Mouse (Mus musculus) kidney, postnatal 36 days (tissue): Measurements from ENCODE around the gene Zbtb20.

Source experiments
- DNase-seq, 2 experiments: peaks; one replicate each; pipeline ENCODE4 v3.0.0; 2021 to 2022; ENCODE audit warnings: mixed read lengths in 2 of 2

Gene Zbtb20

GRCm38 (mm10) chr16:43217336-43218006 is 341.8 kb downstream of the Zbtb20 start:
- DNase-seq = no peak

- no peak for DNase-seq
Observed at GRCm38 (mm10) chr16:43219367-43219766, 343.7 kb downstream of the Zbtb20 start.

- no peak for DNase-seq
Observed at GRCm38 (mm10) chr16:43221313-43221712, 345.6 kb downstream of the Zbtb20 start.

GRCm38 (mm10) chr16:43230253-43230652 is 354.6 kb downstream of the Zbtb20 start:
- no peak for DNase-seq

GRCm38 (mm10) chr16:43234249-43234648 is 358.6 kb downstream of the Zbtb20 start:
- no peak for DNase-seq

- DNase-seq = peak; percentile 16 to 17
Observed at GRCm38 (mm10) chr16:43235317-43235716, 359.6 kb downstream of the Zbtb20 start.

- peak; percentile 45 to 57 for DNase-seq
Observed at GRCm38 (mm10) chr16:43235721-43236159, 360.1 kb downstream of the Zbtb20 start.

GRCm38 (mm10) chr16:43237551-43237950 is 361.9 kb downstream of the Zbtb20 start:
- peak in 1 of 2 experiments; percentile 16 for DNase-seq

GRCm38 (mm10) chr16:43247026-43247425 is 371.3 kb downstream of the Zbtb20 start:
- peak; percentile 35 to 51 for DNase-seq

- no peak for DNase-seq
Observed at GRCm38 (mm10) chr16:43253077-43253476, 377.4 kb downstream of the Zbtb20 start.

- DNase-seq = no peak
Observed at GRCm38 (mm10) chr16:43253746-43254145, 378.1 kb downstream of the Zbtb20 start.

GRCm38 (mm10) chr16:43256191-43256899 is 380.7 kb downstream of the Zbtb20 start:
- DNase-seq = no peak

GRCm38 (mm10) chr16:43256900-43257281 is 381.2 kb downstream of the Zbtb20 start:
- DNase-seq = no peak

- peak; percentile 38 to 48 for DNase-seq
Observed at GRCm38 (mm10) chr16:43259466-43259865, 383.8 kb downstream of the Zbtb20 start.

- no peak for DNase-seq
Observed at GRCm38 (mm10) chr16:43260862-43261261, 385.2 kb downstream of the Zbtb20 start.

- DNase-seq = no peak
Observed at GRCm38 (mm10) chr16:43274057-43274595, 398.4 kb downstream of the Zbtb20 start.

GRCm38 (mm10) chr16:43276764-43277163 is 401.1 kb downstream of the Zbtb20 start:
- no peak for DNase-seq

GRCm38 (mm10) chr16:43286319-43286718 is 410.6 kb downstream of the Zbtb20 start:
- DNase-seq = peak in 1 of 2 experiments; percentile 36

GRCm38 (mm10) chr16:43286783-43287383 is 411.2 kb downstream of the Zbtb20 start:
- no peak for DNase-seq

- DNase-seq = no peak
Observed at GRCm38 (mm10) chr16:43291423-43291822, 415.7 kb downstream of the Zbtb20 start.

- no peak for DNase-seq
Observed at GRCm38 (mm10) chr16:43297953-43298596, 422.4 kb downstream of the Zbtb20 start.

- DNase-seq = no peak
Observed at GRCm38 (mm10) chr16:43300420-43300819, 424.7 kb downstream of the Zbtb20 start.

GRCm38 (mm10) chr16:43302171-43302570 is 426.5 kb downstream of the Zbtb20 start:
- peak in 1 of 2 experiments; percentile 17 for DNase-seq
